Mouse (Mus musculus): ENCODE results near the gene Ldhc.

DNA sequence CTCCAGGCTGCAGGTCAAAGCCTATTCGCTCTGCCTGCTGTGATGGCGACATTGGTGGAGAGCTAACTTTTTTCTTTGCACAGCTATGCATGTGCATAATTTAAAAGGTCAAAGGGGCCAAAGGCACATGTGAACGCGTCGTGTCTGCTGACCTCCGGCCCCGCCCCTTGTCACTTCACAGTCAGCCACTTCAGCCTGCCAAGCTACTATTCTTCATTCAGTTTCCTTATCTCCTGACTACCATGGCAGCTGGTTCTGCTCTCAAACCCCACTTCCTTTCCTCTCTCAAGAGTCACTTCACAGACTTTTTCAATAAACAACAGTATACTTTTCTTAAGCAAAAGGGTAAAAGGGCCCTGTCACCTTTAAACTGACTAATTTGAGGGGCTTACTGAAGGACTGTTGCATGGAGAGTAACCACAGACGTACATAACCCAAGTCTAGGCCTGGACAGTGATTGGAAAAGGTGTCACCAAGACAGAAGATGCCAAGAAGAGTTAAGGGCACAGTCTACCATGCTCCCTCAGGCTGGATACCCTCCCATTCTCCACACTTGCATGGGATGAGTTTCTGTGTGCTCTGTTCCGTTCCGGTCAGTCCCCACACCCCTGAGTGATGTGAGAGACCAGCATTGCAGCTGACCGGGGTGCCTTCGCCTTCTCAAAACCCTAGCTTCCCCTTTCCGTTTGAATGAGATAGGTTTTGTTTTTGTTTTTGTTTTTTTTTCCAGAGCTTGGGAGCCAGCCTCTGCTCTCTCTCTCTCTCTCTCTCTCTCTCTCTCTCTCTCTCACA is 30.0 kb upstream of the Ldhc start:
- TF ChIP-seq CTCF (conservative IDR thresholded peaks at IDR 0.05; ENCODE audit: insufficient read depth, insufficient read length, low read depth, low read length) (no peak), POLR2A (IDR thresholded peaks at IDR 0.05; ENCODE audit: low read depth, low read length) (no peak)
